Mouse (Mus musculus) cerebellum, postnatal 14 days (tissue): ENCODE results near the gene Ptpn11.
A peak's percentile ranks its signal among the peaks of the same experiment; 100 is the strongest.

Experiments
- DNase-seq, 2 experiments: peaks; one replicate each; pipeline ENCODE4 v3.0.0; 2021; ENCODE audit warnings: mixed read lengths in 2 of 2

Ptpn11 gene

DNA sequence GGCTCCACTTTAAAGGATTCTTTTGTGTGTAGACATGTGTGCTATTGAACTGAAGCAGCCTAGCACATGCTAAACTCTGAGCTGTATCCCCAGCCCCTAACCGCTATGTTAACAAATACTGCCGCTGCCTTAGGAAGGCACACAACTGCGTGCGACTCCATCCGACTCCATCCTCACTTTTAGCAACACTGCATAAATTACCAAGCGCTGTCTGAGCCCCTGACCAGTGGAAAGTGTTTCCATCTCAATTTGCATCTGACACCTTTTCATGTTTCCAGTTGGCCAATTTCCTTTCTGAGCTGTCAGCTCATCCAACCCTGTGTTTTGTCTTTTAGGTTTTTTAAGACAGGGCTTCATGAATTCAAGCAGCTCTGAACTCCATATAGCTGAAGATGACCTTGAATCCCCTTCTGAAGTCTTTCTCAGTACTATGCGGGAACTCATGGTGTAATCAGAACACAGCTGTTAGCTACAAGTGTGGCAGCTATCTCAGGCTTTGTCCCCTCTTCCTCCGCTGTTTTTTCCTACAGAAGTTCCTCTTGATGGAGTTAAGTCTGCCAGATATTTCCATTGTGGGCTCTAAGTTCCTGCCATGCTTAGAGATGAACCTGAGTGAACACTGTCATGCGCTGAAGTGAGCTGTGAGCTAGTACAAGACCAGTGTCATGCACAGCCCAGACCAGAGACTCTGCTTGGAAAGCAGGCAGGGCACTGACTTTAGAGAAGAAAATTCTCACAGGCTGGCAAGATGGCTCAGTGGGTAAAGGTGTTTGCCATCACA is 11.9 kb downstream of the Ptpn11 start:
- no peak for DNase-seq

DNA sequence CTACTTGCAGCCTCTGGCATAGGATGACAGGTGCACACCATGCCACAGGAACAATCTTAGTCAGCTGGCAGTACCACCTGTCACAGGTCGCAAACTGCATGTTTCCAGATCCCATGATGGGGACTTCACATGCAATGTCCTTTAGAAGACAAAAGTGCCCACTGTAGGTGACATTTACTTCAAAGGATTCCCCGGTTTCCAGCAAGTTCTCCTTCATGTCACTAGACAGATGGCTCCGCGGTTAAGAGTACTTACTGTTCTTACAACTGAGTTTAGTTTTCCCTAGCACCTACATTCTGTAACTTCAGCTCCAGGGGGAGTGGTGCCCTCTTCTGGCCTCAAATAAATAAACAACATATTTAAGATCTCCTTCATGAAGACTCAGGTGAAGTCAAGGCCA is 18.4 kb downstream of the Ptpn11 start:
- peak; percentile 48 to 66 for DNase-seq

- DNase-seq = no peak
Observed at GRCm38 (mm10) chr5:121169588-121169987, 21.6 kb downstream of the Ptpn11 start.

GRCm38 (mm10) chr5:121166884-121167283 is 24.3 kb downstream of the Ptpn11 start:
- DNase-seq = peak; percentile 49 to 56

- DNase-seq = no peak
Observed at GRCm38 (mm10) chr5:121162923-121163322, 28.3 kb downstream of the Ptpn11 start.

DNA sequence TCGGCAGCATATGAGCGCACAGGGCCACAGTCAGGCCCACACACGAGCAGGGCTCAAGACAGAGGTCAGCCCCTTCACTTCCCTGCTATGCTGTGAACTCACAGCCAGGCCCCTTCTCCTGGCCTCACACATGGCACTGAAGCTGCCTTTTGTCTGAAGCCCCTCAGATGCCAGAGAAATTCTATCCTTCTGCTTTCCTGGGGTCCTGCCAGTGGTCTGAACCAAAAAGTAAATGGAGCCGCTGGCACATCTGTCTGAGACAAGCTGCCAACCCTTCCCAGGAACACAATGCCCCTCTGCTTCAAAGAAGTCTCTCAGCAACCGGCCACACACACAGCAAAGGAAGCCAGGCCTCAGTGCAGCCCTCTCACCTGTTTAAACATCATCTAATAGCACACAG is 28.9 kb downstream of the Ptpn11 start:
- DNase-seq = no peak

DNA sequence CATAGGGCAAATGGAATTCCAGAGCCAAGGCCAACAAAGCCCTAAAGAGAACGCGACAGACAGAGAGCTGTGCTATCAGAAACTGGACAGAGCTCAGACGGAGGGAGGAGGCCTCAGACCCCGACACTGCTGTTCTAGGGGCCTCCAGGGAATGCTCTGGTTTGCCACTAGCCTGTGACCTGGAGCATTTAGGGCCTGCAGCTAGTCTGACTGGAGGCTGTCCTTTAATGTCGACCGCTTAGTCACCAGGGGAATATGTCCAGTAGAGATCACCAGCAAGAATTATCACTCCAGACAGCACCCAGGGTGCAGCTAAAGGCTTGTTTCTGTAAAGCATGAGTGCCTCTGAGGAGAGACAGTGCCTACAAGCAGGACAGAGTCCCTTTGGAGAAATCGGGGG is 32.2 kb downstream of the Ptpn11 start:
- DNase-seq = no peak

DNA sequence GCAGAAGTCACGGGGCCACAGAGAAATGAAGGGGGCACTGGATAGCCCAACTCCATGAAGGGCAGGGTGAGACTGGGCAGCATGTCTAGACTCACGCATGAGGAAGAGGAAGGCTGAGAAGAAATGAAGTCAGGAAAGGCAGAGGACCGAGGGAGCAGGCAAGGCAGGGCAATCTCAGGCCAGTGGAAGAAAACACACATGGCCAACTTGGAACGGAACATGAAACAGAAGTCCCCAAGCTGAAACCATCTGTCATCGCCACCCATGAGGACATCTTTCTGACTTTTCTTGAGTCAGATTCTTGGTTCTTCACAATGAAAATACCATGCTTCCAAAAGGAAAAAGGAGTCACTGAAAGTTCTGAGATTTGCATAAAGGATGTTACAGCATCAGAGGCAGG is 33.7 kb downstream of the Ptpn11 start:
- peak in 1 of 2 experiments; percentile 52 for DNase-seq

GRCm38 (mm10) chr5:121157017-121157416 is 34.2 kb downstream of the Ptpn11 start:
- peak in 1 of 2 experiments; percentile 52 for DNase-seq

DNA sequence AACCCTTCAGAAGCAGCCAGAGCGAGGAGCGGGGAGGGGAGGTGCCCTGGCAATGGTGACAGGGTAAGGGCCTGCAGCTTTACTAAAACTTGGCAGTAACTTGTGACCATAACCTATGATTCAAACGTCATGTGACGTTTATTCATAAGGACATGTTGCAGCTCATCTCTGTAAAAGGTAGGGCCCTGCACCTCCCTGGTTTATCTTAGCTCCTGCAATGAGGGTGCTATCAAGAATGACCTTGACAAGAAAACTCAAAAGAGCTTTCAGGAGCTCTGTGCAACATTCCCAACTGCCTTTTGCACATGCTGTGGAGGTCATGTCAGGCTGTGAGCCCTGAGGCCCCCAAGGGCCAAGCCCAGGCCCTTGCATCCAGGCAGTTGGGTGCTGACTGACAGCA is 35.1 kb downstream of the Ptpn11 start:
- no peak for DNase-seq

GRCm38 (mm10) chr5:121150684-121151083 is 40.5 kb downstream of the Ptpn11 start:
- no peak for DNase-seq

- DNase-seq = no peak
Observed at GRCm38 (mm10) chr5:121149246-121149645, 42.0 kb downstream of the Ptpn11 start.

DNA sequence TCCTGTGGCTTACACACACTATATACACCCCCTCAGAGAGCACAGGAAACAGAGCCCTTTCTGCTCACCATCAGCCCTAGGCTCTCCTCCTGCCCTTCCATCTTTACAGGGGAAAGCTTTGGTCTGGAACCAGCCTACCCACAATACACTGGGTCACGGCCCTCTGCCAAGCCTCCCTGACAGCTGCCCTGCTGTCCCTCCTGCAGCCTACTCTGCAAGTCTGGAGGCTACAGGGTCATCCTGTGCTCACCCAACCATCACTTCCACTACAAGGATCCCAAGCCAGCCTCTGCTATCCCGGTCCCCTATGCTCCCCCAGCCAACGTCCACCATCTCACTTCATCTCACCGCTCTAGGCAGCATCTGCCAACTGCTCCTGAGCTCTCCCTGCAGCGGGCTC is 44.9 kb downstream of the Ptpn11 start:
- peak; percentile 72 to 81 for DNase-seq

DNA sequence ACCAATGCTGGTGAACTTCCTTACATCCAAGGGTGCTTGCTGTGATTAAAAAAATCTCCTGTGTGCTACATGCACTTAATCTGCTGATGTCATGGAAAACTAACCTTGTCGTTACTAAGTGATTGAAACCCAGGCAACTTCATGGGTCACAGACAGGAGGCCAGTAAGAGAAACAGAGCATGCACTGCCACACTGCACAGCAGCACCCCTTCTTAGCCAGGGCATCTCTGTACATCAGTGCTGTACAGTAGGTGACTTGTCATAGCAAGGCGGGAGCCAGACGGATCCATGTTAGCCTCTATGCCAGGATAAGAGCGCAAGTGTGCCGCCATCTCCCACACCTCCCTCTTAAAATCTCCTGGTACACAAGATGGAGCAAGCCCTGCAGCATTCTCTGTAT is 45.6 kb downstream of the Ptpn11 start:
- DNase-seq = no peak

DNA sequence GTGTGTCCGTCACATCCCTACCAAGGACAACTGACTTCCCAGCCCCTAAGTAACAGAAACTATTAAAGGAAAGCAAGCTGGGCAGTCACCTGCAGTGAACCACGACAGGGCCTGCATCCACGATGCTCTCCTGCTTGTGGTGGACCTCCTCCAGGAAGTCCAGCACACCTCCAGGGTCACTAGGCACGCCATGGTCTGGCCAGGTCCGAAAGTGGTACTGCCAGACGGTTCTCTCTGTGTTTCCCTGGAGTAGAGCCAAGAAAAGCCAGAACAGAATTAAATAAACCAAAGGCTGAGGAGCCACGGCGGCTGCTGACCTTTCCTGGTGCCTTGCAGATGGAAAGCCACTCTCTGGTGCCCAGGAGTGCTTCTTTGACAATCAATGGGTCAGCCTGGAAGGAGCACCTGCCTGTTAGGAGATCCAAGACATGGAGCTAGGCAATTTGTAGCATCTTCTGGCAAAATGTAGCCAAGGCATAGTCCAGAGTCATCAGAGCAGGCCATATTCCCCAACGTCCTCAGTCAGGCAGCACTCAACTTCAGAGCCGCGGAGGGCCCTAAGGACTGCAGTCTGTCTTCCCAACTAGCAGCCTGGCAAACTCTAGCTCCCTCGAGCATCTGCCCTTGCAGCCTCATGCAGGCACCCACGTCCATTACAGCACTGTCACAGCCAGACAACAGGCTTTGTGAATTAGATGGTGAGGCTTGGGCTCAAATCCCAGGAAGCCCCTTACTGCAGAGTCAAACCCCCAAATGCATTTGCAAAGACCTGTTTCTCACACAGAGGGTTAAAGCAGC is 46.6 kb downstream of the Ptpn11 start:
- peak; percentile 57 to 77 for DNase-seq

GRCm38 (mm10) chr5:121142431-121143119 is 48.6 kb downstream of the Ptpn11 start:
- DNase-seq = peak in 1 of 2 experiments; percentile 45

DNA sequence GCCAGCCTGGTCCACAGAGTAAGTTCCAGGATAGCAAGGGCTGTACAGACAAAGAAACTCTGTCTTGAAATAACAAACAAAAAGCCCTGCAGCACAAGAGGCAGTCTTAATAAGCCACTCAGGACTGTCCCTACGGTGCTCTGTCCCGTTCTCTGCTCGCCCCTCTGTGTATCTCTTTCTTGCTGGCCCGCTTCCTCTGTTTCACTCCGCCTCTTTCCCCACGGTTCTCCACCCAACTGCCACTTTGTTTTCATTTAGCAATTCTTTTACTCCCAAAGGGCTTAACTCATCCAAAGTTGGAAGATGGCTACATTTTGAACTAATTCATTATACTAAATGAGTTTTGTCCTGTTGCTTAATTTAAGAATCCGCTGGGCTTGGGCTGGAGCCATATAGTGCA is 50.9 kb downstream of the Ptpn11 start:
- no peak for DNase-seq

- no peak for DNase-seq
Observed at GRCm38 (mm10) chr5:121137125-121137524, 54.1 kb downstream of the Ptpn11 start.

- no peak for DNase-seq
Observed at GRCm38 (mm10) chr5:121131801-121132200, 59.4 kb downstream of the Ptpn11 start.

DNA sequence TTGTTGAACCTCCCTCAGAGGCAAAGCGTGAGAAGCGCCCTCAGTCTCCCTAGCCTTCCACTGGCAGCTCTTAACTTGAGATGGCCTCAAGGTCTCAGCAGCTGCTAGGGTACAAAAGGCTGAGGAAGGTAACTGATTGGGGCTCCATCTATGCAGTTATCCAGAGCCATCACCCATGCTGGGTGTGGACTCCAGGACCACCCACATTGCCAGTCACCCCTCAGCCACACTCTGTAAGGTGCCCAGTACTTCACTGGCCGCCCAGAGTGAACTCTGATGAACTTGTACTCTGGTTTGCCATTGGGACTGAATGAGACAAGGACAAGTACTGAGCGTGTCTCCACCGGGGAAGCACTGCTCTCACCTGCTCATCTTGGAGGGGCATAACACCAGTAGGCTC is 61.9 kb downstream of the Ptpn11 start:
- DNase-seq = no peak

DNA sequence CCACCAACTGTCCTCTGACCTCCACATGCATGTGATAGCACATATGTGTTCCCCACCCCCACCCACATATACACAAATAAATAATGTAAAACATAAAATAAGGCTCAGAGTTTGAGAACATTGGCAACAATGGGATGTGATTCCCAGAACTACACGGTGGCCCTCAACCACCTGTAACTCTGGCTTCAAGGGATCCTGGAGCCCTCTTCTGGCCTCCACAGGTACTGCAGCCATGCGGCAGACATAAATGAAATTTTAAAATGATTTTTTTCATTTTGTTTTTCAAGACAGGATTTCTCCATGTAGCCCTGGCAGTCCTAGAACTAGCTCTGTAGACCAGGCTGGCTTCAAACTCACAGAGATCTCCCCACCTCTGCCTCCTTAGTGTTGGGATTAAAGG is 65.1 kb downstream of the Ptpn11 start:
- DNase-seq = peak; percentile 54 to 79

DNA sequence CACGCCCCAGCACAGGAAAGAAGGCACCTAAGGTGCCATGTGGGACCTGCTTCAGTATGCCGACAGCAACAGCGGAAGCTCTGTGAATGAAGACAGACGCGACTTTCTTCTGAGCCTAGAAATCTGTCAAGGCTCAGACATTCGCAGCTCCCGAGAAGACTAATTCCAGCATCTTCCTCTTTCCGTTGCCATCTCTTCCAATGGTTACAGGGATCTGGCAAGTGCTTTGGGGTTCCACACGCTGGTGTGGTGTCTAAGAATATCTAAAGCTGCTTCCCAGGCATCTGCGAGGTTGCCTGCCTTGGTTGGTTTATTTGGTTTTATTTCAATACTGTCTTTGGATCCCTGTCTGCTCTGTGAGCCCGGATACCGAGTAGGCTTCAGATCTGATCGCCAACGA is 65.6 kb downstream of the Ptpn11 start:
- DNase-seq = no peak
